In the genomic region with DNA sequence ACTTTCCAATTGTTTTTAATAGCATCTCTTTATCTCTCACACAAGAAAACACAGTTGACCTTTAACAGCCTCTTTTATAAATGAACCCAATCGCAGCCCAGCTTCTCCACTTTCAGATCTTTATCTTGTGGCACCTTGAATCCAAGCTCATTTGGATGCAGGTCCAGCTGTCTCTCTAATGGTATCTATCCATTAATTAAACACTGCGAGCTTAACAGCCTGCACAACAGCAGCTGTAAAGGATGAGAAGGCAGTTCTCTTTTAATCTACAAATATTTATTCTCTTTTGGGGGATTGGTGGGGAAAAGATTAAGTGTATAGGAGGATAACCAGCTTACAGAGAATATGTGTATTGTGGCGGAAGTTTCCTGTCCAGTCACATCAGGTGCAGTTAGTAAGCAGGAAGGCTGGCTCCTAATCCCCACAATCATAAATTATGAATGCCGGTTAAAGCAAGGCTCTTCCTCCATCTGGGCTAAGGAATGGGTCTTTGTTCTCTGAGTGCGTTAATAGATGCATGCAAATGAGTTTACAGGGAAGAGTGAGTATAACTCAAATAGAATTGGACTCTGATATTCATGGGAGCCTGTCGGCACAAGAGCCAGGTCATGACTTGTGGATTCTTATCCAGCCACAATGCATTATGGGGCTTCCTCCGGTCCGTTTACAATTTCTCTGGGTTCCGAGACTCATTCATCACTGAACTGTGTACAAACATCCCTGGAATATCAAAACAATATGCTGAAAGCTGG, we compare ENCODE assay signal across 11 mouse cellular contexts.
DNase-seq lines count a peak whose midpoint lies in the region; ATAC-seq lines count a peak whose summit lies in the region.
"Had no signal": no experiment of that assay in that cellular context is flagged by ENCODE, and none has a peak within 500 bp of the region (broad histone marks: within the 10 kb centered on the region; RNA-seq: fewer than 3 reads in every experiment).

No protein-coding gene starts in this region.

- no peak overlapping the region for H3K4me3 ChIP-seq in hindbrain, embryonic 11.5 days (ENCODE audit: low read depth, low read length)

- intact Hi-C loops in left cerebral cortex, postnatal 4 days (cut with DNase I) = no loop called here
- intact Hi-C loops in heart, postnatal 25 days (cut with DNase I) = no loop called here

- no peaks in the 10 kb centered on the region for H3K9me3 ChIP-seq in hindbrain, embryonic 11.5 days (ENCODE audit: control insufficient read depth, low read length)

- H3K36me3 ChIP-seq in hindbrain, embryonic 11.5 days (ENCODE audit: control insufficient read depth, insufficient read depth, low read length) = no peaks in the 10 kb centered on the region

- H3K4me2 ChIP-seq in hindbrain, embryonic 11.5 days (replicated peaks; ENCODE audit: low read depth, low read length) = no peak overlapping the region
- H3K4me2 ChIP-seq: liver, embryonic 11.5 days had no signal

- peak; percentile 82 for ATAC-seq in hindbrain, embryonic 11.5 days (ENCODE audit: low FRiP score)
- ATAC-seq in megakaryocyte-erythroid progenitor cell, adult 5-6 weeks (replicated peaks; ENCODE audit: low FRiP score, low TSS enrichment, poor library complexity, severe bottlenecking) = peak; percentile 50

- 54% methylated on average over 9 of the region's 9 CpGs for WGBS in hindbrain, embryonic 11.5 days

- DNase-seq in lung, postnatal 10 days = peak; percentile 24
- DNase-seq in lung, postnatal 4 days = no peak
- DNase-seq in hindbrain, embryonic 11.5 days (ENCODE audit: low spot score) = peak; percentile 32
- DNase-seq in retina, embryonic 14.5 days (ENCODE audit: low spot score) = peak; percentile 72
- no peak for DNase-seq in left cerebral cortex, postnatal 4 days
- DNase-seq in heart, postnatal 25 days (ENCODE audit: low spot score) = no peak
- no peak for DNase-seq in right cerebral cortex, adult 18-20 months
- DNase-seq: cerebellum, postnatal 10 days; thymus, adult 2 months had no signal

- peaks cover 3% of the 10 kb centered on the region; the same call in 1 of the 2 replicates for H3K4me1 ChIP-seq in hindbrain, embryonic 11.5 days (replicated peaks; ENCODE audit: control insufficient read depth, insufficient read depth, low read length)

- no peak overlapping the region for H3K9ac ChIP-seq in hindbrain, embryonic 11.5 days (ENCODE audit: low read depth, low read length)

- H3K27me3 ChIP-seq in hindbrain, embryonic 11.5 days (ENCODE audit: control insufficient read depth, insufficient read depth, low read length) = no peaks in the 10 kb centered on the region

- H3K27ac ChIP-seq in hindbrain, embryonic 11.5 days (ENCODE audit: low read depth, low read length) = peak overlapping the region; percentile 17

Comparison
In these comparisons a context has a peak if more than half of its experiments do, and no peak if none do; other contexts are left out.
1. DNase-seq: peak in lung, postnatal 10 days (single experiment), hindbrain, embryonic 11.5 days (single experiment) and retina, embryonic 14.5 days (single experiment); none in lung, postnatal 4 days (0 of 2), left cerebral cortex, postnatal 4 days (single experiment), heart, postnatal 25 days (single experiment) and right cerebral cortex, adult 18-20 months (single experiment).